Mouse (Mus musculus): ENCODE data around the gene Gnat2. TPM values are rescaled to one million over a fixed set of nuclear protein-coding genes. Genes with fewer than 3 reads are reported as not detected.
A peak's percentile ranks its signal among the peaks of the same experiment; 100 is the strongest.

The Gnat2 gene
- polyA plus RNA-seq (2014; fragmentation: Nextera tagmentation; extraction: Ambion mirVana), result 0.73 and 0.99 TPM in 2 replicates

DNA sequence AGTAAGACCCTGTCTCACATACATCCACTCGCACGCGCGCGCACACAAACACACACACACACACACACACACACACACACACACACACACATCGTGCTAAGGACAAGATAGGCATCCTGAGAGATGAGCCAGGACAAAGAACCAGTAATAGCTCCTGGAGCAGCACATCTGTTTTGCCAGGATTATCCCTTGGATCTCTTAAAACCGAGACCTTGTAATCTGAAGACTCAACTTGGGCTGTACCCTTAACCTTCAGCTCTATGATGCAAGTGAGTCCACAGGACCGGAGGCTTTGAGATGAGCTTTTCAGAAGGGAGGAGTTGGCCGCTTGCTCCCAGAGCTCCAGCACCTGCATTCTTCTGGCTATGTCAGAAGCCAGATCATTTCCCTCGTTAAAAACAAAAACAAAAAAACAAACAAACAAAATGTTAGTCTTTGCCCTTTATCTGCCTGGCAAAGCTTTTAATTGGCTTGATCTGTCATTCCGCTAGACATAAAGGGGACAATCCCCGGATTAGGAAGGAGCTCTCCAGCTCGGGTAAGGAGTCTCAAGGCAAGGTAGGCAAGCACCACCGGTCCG, at the start of gene Gnat2:
Gene Gnat2 (plus strand): TSS at position 254 of the 580 bp plus-strand sequence.
- H3K9me3 ChIP-seq (ENCODE audit: control insufficient read depth, low read length), result no peaks in the 10 kb centered on the region
- WGBS, result 89% methylated on average over 15 of the region's 15 CpGs
- ATAC-seq (ENCODE audit: insufficient read depth, low FRiP score, low TSS enrichment), result no peak

DNA sequence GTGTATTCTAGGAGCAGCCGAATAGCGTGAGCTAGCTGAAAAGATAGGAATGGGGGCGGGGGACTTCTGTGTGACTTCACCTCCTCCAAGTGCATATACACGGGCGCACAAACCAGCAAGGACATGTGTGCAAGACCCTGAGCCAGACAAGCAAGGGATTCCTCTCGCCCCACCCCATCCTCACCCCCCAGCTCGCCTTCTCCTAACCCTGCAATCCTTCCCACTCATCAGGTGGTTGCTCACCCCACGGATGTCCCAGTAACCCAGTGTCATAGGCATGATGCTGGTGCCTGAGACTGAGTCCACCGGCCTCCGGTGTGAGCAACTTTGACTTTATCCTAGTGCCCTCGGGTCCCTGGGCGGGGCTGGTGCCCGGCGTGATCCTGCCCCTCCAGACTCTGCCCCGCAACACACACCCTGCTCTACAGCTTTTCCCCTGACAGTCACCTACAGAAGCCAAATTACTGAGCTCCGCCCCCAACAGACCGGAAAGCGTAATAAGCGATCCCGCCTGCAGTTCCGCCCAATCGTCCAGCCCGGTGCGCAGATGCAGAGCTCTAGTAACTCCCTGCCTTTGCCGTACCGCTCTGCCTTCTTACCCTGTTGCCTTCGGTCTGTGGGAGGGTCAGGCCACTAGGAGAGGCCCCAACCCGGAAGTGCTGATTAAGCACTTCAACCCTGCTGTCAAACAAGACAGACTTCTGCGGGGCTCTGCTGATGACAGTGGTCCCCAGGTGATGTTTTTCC, 48.0 kb upstream of the Gnat2 start, which contains the start of gene Gstm4:
Gene Gstm4 (minus strand): TSS at position 501 of the 747 bp plus-strand sequence.
- peak within 1 kb of the TSS; percentile 45 for H3K4me3 ChIP-seq (ENCODE audit: low read depth, low read length)
- ATAC-seq (ENCODE audit: insufficient read depth, low FRiP score, low TSS enrichment) (peak; percentile 88), DNase-seq (ENCODE audit: low spot score) (peak; percentile 76)
- H3K4me2 ChIP-seq (ENCODE audit: low read depth), result peak within 1 kb of the TSS; percentile 84
- H3K36me3 ChIP-seq (ENCODE audit: control insufficient read depth, insufficient read depth, low read length), result no peaks in the 10 kb centered on the region
- WGBS, result 8% methylated on average over 29 of the region's 29 CpGs
- H3K27ac ChIP-seq (ENCODE audit: low read depth, low read length), result no peak within 1 kb of the TSS
- no peaks in the 10 kb centered on the region; the same call in 1 of the 2 replicates for H3K4me1 ChIP-seq (ENCODE audit: control insufficient read depth, insufficient read depth, low read length)
- H3K9ac ChIP-seq (ENCODE audit: low read length), result peak within 1 kb of the TSS; percentile 58
- H3K27me3 ChIP-seq (ENCODE audit: control insufficient read depth, insufficient read depth, low read length), result no peaks in the 10 kb centered on the region
- H3K9me3 ChIP-seq (ENCODE audit: control insufficient read depth, low read length), result no peaks in the 10 kb centered on the region

More for the DNA sequence above, at the start of gene Gnat2:
- Histone ChIP-seq H3K27me3 (ENCODE audit: control insufficient read depth, insufficient read depth, low read length) (no peaks in the 10 kb centered on the region), H3K27ac (ENCODE audit: low read depth, low read length) (no peak within 1 kb of the TSS), H3K9ac (ENCODE audit: low read length) (no peak within 1 kb of the TSS), H3K4me2 (ENCODE audit: low read depth) (no peak within 1 kb of the TSS), H3K4me1 (ENCODE audit: control insufficient read depth, insufficient read depth, low read length) (no peaks in the 10 kb centered on the region), H3K36me3 (ENCODE audit: control insufficient read depth, insufficient read depth, low read length) (no peaks in the 10 kb centered on the region), H3K4me3 (ENCODE audit: low read depth, low read length) (no peak within 1 kb of the TSS)
- DNase-seq (ENCODE audit: low spot score), result no peak

DNA sequence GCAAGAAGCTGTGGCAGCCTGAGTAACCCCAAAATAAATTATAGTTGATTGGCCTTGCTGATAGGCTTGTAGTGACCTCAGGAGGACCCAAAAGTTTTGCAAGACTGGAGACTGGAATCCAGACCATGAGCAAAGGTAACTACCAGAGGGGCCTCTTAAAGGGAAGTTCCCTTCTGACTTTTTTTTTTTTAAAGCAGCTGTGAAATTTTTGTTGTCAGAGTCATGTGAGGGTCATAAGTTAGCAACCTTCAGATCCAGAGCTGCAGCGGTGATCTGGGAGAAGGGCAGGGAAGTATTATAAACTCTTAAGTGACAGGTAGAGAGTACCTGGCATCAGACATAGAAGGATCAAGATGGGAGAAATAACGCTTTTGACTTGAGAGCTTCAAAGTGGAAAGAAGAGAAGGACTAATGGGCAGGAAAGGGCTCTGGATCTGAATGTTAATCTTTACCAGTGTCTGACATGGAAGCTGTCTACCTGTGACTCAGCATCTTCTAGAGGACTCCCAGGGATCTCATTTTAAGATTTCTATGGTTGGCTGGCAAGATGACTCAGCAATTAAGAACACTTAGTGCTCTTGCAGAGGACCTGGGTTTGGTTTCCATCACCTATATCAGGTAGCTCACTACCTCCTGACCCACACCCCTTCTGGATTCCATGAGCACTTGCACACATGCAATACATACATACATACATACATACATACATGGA, 45.5 kb upstream of the Gnat2 start:
- Histone ChIP-seq H3K27ac (ENCODE audit: low read depth, low read length) (no peak overlapping the region), H3K4me2 (ENCODE audit: low read depth) (no peak overlapping the region), H3K9me3 (ENCODE audit: control insufficient read depth, low read length) (no peaks in the 10 kb centered on the region), H3K27me3 (ENCODE audit: control insufficient read depth, insufficient read depth, low read length) (no peaks in the 10 kb centered on the region), H3K4me1 (ENCODE audit: control insufficient read depth, insufficient read depth, low read length) (no peaks in the 10 kb centered on the region; the same call in 1 of the 2 replicates), H3K9ac (ENCODE audit: low read length) (no peak overlapping the region), H3K4me3 (ENCODE audit: low read depth, low read length) (no peak overlapping the region), H3K36me3 (ENCODE audit: control insufficient read depth, insufficient read depth, low read length) (no peaks in the 10 kb centered on the region)
- no peak for DNase-seq (ENCODE audit: low spot score)
- no peak for ATAC-seq (ENCODE audit: insufficient read depth, low FRiP score, low TSS enrichment)
- WGBS, result 89% methylated on average over 2 of the region's 2 CpGs

DNA sequence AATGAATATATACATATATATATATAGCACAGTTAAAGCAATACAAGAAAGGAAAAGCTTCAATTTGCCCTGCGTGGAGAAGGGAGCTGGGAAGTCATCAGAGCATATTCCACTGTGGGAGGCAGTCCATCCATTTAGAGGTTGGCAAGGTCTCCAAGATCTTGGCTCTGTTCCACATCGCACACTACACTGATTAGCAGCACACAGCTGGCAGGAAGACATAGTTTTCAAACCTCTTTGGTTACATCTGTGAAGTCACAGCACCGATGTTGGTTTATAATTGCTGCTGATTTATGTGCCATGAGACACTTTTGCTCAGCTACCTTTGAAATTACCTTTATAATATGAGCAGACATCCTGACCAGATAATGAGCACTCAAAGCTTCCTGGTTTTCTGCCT, 44.3 kb upstream of the Gnat2 start:
- DNase-seq (ENCODE audit: low spot score), result no peak
- 86% methylated on average over 3 of the region's 3 CpGs for WGBS

DNA sequence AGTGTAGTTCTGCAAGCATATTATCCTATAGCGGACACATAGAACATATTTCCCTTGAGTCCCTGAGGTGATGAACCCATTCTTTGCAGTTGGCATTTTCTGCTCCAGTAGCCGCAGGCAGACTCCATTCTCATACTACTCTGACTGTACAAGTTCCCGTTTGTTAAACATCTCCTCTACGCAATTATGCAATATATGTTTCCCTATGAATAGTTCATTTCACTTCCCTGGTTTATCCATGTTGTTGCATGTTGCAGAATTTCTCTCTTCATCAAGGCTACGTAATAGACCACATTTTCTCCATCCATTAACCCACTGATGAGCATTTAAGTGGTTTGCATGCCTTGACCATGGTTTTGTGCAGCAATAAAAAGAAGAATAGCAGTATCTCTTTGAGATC, 42.1 kb upstream of the Gnat2 start:
- H3K4me3 ChIP-seq (ENCODE audit: low read depth, low read length), result no peak overlapping the region
- H3K27me3 ChIP-seq (ENCODE audit: control insufficient read depth, insufficient read depth, low read length), result no peaks in the 10 kb centered on the region
- no peak overlapping the region for H3K27ac ChIP-seq (ENCODE audit: low read depth, low read length)
- ATAC-seq (ENCODE audit: insufficient read depth, low FRiP score, low TSS enrichment) (no peak), DNase-seq (ENCODE audit: low spot score) (no peak)
- no peaks in the 10 kb centered on the region for H3K4me1 ChIP-seq (ENCODE audit: control insufficient read depth, insufficient read depth, low read length)
- WGBS, result 92% methylated on average over 5 of the region's 5 CpGs
- no peaks in the 10 kb centered on the region for H3K9me3 ChIP-seq (ENCODE audit: control insufficient read depth, low read length)
- H3K4me2 ChIP-seq (ENCODE audit: low read depth), result no peak overlapping the region
- no peak overlapping the region for H3K9ac ChIP-seq (ENCODE audit: low read length)
- H3K36me3 ChIP-seq (ENCODE audit: control insufficient read depth, insufficient read depth, low read length), result no peaks in the 10 kb centered on the region

More for the DNA sequence above, 44.3 kb upstream of the Gnat2 start:
- Histone ChIP-seq H3K4me1 (ENCODE audit: control insufficient read depth, insufficient read depth, low read length) (no peaks in the 10 kb centered on the region; the same call in 1 of the 2 replicates), H3K36me3 (ENCODE audit: control insufficient read depth, insufficient read depth, low read length) (no peaks in the 10 kb centered on the region), H3K27me3 (ENCODE audit: control insufficient read depth, insufficient read depth, low read length) (no peaks in the 10 kb centered on the region), H3K9me3 (ENCODE audit: control insufficient read depth, low read length) (no peaks in the 10 kb centered on the region), H3K27ac (ENCODE audit: low read depth, low read length) (no peak overlapping the region), H3K9ac (ENCODE audit: low read length) (no peak overlapping the region), H3K4me2 (ENCODE audit: low read depth) (no peak overlapping the region), H3K4me3 (ENCODE audit: low read depth, low read length) (no peak overlapping the region)
- ATAC-seq (ENCODE audit: insufficient read depth, low FRiP score, low TSS enrichment), result no peak

DNA sequence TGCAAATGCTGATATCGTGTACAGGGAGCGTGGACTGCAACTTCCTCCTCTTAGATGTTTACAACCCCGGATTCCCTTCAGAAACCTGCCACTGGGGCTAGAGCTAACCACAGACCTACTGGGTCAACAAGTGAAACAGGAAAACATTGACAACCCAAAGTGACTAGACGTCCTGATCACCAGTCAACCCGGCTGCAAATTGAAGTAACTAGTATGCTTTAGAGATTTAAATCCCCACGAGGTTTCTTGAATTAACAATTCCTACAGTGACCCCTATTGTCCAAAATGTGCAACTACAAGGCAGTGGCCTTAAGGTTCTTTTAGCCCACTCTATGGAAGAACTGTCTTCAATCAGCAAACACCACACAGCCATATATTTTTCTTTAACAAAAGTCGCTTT, 31.2 kb upstream of the Gnat2 start:
- H3K9ac ChIP-seq (ENCODE audit: low read length), result no peak overlapping the region
- no peaks in the 10 kb centered on the region for H3K27me3 ChIP-seq (ENCODE audit: control insufficient read depth, insufficient read depth, low read length)
- no peak for ATAC-seq (ENCODE audit: insufficient read depth, low FRiP score, low TSS enrichment)

DNA sequence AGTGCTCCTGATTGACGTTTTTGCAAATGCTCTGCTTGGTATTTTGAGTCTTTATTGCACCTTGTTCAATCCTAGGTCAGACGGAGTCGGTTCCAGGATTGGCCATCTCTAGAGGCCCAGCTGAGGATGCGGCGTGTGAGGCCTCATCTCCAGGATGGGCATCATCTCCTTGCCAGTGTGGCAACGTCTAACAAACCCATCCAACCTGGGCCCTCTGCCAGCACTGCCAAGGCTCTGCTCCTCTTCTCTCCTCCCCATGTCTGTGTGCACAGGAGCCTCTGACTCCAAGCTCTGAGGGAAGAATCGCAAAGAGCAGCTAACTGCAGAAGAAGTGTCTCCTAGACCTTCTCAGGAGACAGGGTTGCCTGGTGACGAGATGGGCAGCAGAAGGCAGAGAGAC, 29.9 kb upstream of the Gnat2 start:
- Histone ChIP-seq H3K9ac (ENCODE audit: low read length) (no peak overlapping the region), H3K36me3 (ENCODE audit: control insufficient read depth, insufficient read depth, low read length) (no peaks in the 10 kb centered on the region), H3K4me2 (ENCODE audit: low read depth) (no peak overlapping the region), H3K4me1 (ENCODE audit: control insufficient read depth, insufficient read depth, low read length) (no peaks in the 10 kb centered on the region), H3K9me3 (ENCODE audit: control insufficient read depth, low read length) (no peaks in the 10 kb centered on the region), H3K4me3 (ENCODE audit: low read depth, low read length) (no peak overlapping the region), H3K27ac (ENCODE audit: low read depth, low read length) (no peak overlapping the region), H3K27me3 (ENCODE audit: control insufficient read depth, insufficient read depth, low read length) (no peaks in the 10 kb centered on the region)
- ATAC-seq (ENCODE audit: insufficient read depth, low FRiP score, low TSS enrichment), result no peak
- WGBS, result 81% methylated on average over 8 of the region's 8 CpGs
- DNase-seq (ENCODE audit: low spot score), result no peak

More for the DNA sequence above, 31.2 kb upstream of the Gnat2 start:
- no peaks in the 10 kb centered on the region for H3K4me1 ChIP-seq (ENCODE audit: control insufficient read depth, insufficient read depth, low read length)
- WGBS, result 27% methylated on average over 7 of the region's 7 CpGs
- no peak overlapping the region for H3K27ac ChIP-seq (ENCODE audit: low read depth, low read length)
- no peaks in the 10 kb centered on the region for H3K9me3 ChIP-seq (ENCODE audit: control insufficient read depth, low read length)
- H3K4me2 ChIP-seq (ENCODE audit: low read depth), result no peak overlapping the region
- no peaks in the 10 kb centered on the region for H3K36me3 ChIP-seq (ENCODE audit: control insufficient read depth, insufficient read depth, low read length)
- no peak overlapping the region for H3K4me3 ChIP-seq (ENCODE audit: low read depth, low read length)
- peak; percentile 50 for DNase-seq (ENCODE audit: low spot score)

DNA sequence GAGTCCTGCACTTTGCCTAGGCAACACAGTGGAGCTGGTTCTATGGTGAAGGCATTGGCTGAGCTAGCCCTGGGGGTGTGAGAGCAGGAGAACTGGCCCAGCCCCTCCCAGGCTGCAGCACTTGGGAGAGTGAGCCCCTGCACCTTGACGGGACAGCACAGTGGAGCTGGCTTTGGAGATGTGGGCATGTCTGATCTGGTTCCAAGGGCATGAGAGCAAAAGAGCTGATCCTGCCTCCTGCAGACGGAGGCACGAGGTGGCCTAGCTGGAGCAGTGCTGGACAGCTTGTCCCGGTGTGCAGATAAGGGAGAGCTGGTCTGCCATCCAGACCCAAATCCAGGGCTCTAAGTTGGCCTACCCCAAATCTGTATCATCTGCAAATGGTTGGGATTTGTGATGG, 27.9 kb upstream of the Gnat2 start:
- H3K4me2 ChIP-seq (ENCODE audit: low read depth), result no peak overlapping the region
- no peaks in the 10 kb centered on the region for H3K36me3 ChIP-seq (ENCODE audit: control insufficient read depth, insufficient read depth, low read length)
- H3K4me1 ChIP-seq (ENCODE audit: control insufficient read depth, insufficient read depth, low read length), result no peaks in the 10 kb centered on the region
- ATAC-seq (ENCODE audit: insufficient read depth, low FRiP score, low TSS enrichment), result no peak
- DNase-seq (ENCODE audit: low spot score), result no peak
- no peak overlapping the region for H3K27ac ChIP-seq (ENCODE audit: low read depth, low read length)
- H3K27me3 ChIP-seq (ENCODE audit: control insufficient read depth, insufficient read depth, low read length), result no peaks in the 10 kb centered on the region
- WGBS, result 89% methylated on average over 4 of the region's 4 CpGs
- H3K4me3 ChIP-seq (ENCODE audit: low read depth, low read length), result no peak overlapping the region
- no peak overlapping the region for H3K9ac ChIP-seq (ENCODE audit: low read length)
- no peaks in the 10 kb centered on the region for H3K9me3 ChIP-seq (ENCODE audit: control insufficient read depth, low read length)

All from neural tube, embryonic 11.5 days (tissue).